Mouse (Mus musculus) bone marrow, adult 2 months (tissue): ENCODE data around the gene Ccr9. TPM values are rescaled to one million over a fixed set of nuclear protein-coding genes. Genes with fewer than 3 reads are reported as not detected.

Experiments
- H3K27ac ChIP-seq: fragments of 200-500 bp; 2 replicates; pipeline ENCODE4 v1.5.1; 2012; ENCODE audit warnings: low read depth, mild to moderate bottlenecking, control low read depth, inconsistent platforms, low read length; ENCODE audit not compliant: control insufficient read depth, poor library complexity, insufficient read depth
- H3K4me1 ChIP-seq: fragments of 200-500 bp; 2 replicates; pipeline ENCODE4 v1.6.1; 2011; ENCODE audit warnings: low read length; ENCODE audit not compliant: control insufficient read depth, insufficient read depth
- H3K4me3 ChIP-seq: fragments of 200-500 bp; replicated peaks from 2 replicates; pipeline ENCODE3; 2011; ENCODE audit warnings: mild to moderate bottlenecking, low read depth, low read length, control low read depth; ENCODE audit not compliant: control insufficient read depth
- CTCF ChIP-seq: fragments of 200-500 bp; IDR thresholded peaks from 2 replicates; pipeline ENCODE4 v1.5.1; 2011; ENCODE audit warnings: low read length, control low read depth; ENCODE audit not compliant: control insufficient read depth, insufficient read depth
- POLR2A ChIP-seq: fragments of 200-500 bp; IDR thresholded peaks from 2 replicates; pipeline ENCODE4 v1.6.1; 2011; ENCODE audit warnings: low read depth, mild to moderate bottlenecking, control low read depth, low read length, borderline replicate concordance; ENCODE audit not compliant: control insufficient read depth
- WGBS: fragments of 180-500 bp; shearing (Covaris S2); methylation state at CpG from one replicate; pipeline ENCODE4 v1.1.7; 2018; 5-methylcytosine and 5-hydroxymethylcytosine counted together
- polyA plus RNA-seq: library from polyadenylated mRNA; stranded (reverse); fragments of >200 nt; gene quantifications from 2 replicates; pipeline ENCODE4 v1.2.4, GENCODE M21; 2011; ENCODE audit warnings: low replicate concordance; ENCODE audit not compliant: missing spikeins, insufficient read depth, insufficient read length

Gene Ccr9
- polyA plus RNA-seq, 1 experiment = 0.97 TPM

DNA sequence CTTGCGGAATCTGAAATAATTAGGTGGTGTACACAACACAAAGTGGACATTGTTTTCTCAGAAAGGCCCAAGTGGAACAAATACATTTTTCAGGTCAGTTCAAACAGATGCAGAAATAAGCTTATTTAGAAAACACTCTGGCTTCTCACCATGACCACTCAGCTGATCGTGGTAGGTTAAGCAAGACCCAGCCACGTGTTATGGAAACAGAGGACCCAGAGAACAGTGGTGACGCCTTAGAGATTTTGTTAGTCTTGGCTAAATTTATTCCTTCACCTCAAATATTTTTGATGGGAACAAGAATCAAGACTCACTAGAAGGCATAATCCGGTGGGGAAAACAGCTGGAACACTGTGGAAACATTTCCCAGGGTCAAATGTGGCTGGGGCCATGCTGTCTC, 8.0 kb downstream of the Ccr9 start:
- no peak overlapping the region for H3K4me3 ChIP-seq
- H3K4me1 ChIP-seq = no peaks in the 10 kb centered on the region
- no peak overlapping the region for H3K27ac ChIP-seq
- 62% methylated on average over 5 of the region's 5 CpGs for WGBS
- no peak for TF ChIP-seq CTCF
- no peak for TF ChIP-seq POLR2A

DNA sequence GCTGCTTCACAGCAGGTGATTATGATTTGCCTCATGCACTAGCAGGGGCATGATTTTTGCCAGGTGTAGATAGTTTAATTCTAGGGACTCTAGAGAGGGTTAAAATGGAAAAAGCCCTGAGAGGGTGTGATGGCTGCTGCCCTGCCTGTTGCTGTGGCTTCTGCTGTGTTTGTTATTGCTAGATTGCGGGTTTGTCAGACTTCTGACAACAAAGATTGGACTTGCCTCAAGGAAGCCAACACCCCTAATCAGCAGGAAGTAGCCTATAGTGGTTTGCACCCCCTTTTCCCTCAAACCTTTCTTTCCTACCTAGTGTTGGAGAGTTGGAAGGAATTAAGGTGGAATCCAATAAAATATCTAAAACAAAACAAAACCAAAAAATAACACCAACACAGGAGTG, 10.0 kb downstream of the Ccr9 start:
- H3K4me1 ChIP-seq = no peaks in the 10 kb centered on the region
- no peak overlapping the region for H3K4me3 ChIP-seq
- no peak overlapping the region for H3K27ac ChIP-seq
- no peak for TF ChIP-seq CTCF
- TF ChIP-seq POLR2A = no peak
- 51% methylated on average over 1 of the region's 1 CpGs for WGBS

- no peak overlapping the region for H3K27ac ChIP-seq
- no peak for TF ChIP-seq POLR2A
- TF ChIP-seq CTCF = no peak
- H3K4me3 ChIP-seq = no peak overlapping the region
- H3K4me1 ChIP-seq = no peaks in the 10 kb centered on the region; the same call in 1 of the 2 replicates
- WGBS = 86% methylated on average over 3 of the region's 3 CpGs
These were observed 17.5 kb downstream of the Ccr9 start for GRCm38 (mm10) chr9:123695634-123696302.

- no peak overlapping the region for H3K4me3 ChIP-seq
- H3K4me1 ChIP-seq = no peaks in the 10 kb centered on the region; the same call in 1 of the 2 replicates
- TF ChIP-seq POLR2A (no peak), CTCF (no peak)
- H3K27ac ChIP-seq = no peak overlapping the region
- 62% methylated on average over 5 of the region's 5 CpGs for WGBS
These were observed 23.6 kb downstream of the Ccr9 start for GRCm38 (mm10) chr9:123701822-123702221.

DNA sequence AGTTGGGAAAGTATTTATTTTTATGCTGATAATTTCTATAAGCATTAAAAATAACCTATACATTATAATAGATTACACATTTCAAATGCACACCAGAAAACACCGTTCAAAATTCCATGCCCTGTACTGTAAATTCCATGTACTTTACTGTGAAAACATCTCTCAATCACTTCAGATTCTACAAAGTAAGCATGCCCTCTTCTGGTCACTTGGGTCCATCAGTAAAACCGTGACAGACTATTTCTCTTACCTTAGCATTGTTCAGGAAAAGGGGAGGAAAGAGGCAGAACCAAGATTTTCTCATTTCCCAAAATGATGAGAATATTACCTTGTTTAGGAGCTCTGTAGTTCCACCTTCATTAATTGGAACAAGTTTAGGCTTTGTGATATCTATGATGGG, 31.0 kb downstream of the Ccr9 start:
- TF ChIP-seq POLR2A = no peak
- TF ChIP-seq CTCF = no peak
- WGBS = 67% methylated on average over 2 of the region's 2 CpGs
- H3K4me3 ChIP-seq = no peak overlapping the region
- no peaks in the 10 kb centered on the region for H3K4me1 ChIP-seq
- no peak overlapping the region for H3K27ac ChIP-seq

GRCm38 (mm10) chr9:123713111-123713510, 34.9 kb downstream of the Ccr9 start:
- Histone ChIP-seq H3K4me1 (no peaks in the 10 kb centered on the region; the same call in 1 of the 2 replicates), H3K4me3 (no peak overlapping the region), H3K27ac (no peak overlapping the region)
- TF ChIP-seq CTCF = no peak
- 93% methylated on average over 2 of the region's 2 CpGs for WGBS

DNA sequence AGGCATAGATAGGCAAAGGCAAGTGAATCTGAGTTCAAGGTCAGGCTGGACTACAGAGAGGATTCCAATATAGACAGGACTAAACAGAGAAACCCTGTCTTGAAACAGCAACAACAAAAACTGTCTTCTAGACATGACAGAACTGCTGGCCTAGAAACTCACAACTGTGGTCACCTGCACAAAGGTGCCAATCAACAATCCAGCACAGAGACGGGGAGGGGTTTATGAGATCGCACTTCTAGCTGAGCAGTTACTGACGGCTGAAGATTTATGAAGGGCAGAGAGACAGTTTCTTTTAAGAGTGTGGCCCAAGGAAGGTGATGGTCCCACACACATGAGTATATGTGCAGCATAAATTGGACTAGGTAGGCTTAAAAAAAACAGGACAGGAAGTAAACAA, 38.1 kb downstream of the Ccr9 start:
- no peak overlapping the region for H3K27ac ChIP-seq
- 59% methylated on average over 3 of the region's 3 CpGs for WGBS
- no peaks in the 10 kb centered on the region; the same call in 1 of the 2 replicates for H3K4me1 ChIP-seq
- TF ChIP-seq CTCF (no peak), POLR2A (no peak)
- no peak overlapping the region for H3K4me3 ChIP-seq

DNA sequence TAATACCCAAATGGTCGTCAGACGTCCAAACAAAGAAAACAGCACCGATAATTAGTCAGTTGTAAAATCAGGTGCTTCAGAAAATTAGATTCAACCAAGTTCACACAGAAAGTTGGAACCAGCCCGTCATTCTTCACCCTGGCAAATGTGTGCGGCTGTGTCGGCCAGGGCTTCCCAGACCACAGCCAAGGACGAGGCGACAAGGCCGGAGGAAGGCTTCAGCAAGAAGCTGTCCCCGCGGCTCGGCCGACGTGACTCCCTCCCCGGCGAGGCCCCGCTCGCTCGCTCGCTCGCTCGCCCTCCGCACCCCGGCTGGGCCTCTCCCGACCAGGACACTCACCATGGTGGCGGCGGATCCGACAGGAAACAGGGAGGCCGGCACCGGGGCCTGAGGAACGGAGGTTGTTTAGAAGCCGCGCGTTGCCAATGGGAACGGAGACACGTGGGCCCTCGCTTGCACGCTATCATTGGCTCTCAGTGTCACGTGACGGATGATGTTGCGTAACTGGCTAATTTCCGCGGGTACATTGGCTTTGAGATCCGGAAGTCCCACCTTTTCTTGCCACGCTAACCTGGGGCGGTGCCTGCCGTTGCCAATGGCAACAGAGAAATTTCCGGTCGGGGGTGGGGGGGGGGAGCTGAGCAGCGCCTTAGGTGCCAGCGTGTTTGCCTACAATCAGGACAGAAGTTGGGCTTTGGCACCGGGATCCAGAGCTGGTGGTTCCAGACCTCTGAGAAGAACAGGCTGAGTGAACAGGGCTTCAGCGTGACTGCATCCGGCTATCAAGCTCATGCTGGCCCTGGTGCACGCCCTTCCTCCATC, 39.2 kb downstream of the Ccr9 start, which contains the start of gene Lztfl1:
Lztfl1 (minus strand) TSS at position 512 of the 823 bp plus-strand sequence.
- Histone ChIP-seq H3K4me3 (peak within 1 kb of the TSS; percentile 75), H3K4me1 (no peaks in the 10 kb centered on the region; the same call in 1 of the 2 replicates), H3K27ac (peak within 1 kb of the TSS; percentile 56; the same call in 1 of the 2 replicates)
- WGBS = under 1% methylated on average over 55 of the region's 55 CpGs
- TF ChIP-seq CTCF (no peak), POLR2A (peak; percentile 19; the same call in 1 of the 2 replicates)
